Mouse (Mus musculus) cerebellum, adult 9-10 months (tissue): Measurements from ENCODE around the gene Gm8247.
"Not testable (repeated sequence)": the region's sequence is repeated elsewhere in the genome, so short reads cannot be mapped to it uniquely, and the experiment has no call there.

ENCODE experiments used
- DNase-seq: peaks from one replicate; pipeline ENCODE4 v3.0.0; 2022

Gm8247 gene

GRCm38 (mm10) chr14:44582853-44583252 lies at the start of gene Gm8247:
Gm8247 (plus strand) TSS chr14:44583153.
- DNase-seq = not testable (repeated sequence)

- not testable (repeated sequence) for DNase-seq
Measured at GRCm38 (mm10) chr14:44547961-44548360, 35.0 kb upstream of the Gm8247 start.

- not testable (repeated sequence) for DNase-seq
Measured at GRCm38 (mm10) chr14:44591765-44592164, 8.8 kb downstream of the Gm8247 start.

GRCm38 (mm10) chr14:44627737-44628136 lies 44.8 kb downstream of the Gm8247 start, which contains the start of gene Gm5624:
Gm5624 (minus strand) TSS chr14:44627938.
- not testable (repeated sequence) for DNase-seq
